Mouse (Mus musculus): ENCODE measurements around the gene C1qtnf9. TPM values are rescaled to one million over a fixed set of nuclear protein-coding genes. Genes with fewer than 3 reads are reported as not detected.

C1qtnf9 gene
- polyA plus RNA-seq, 1 experiment: 0.70 TPM

GRCm38 (mm10) chr14:60809881-60810280 lies 41.9 kb downstream of the C1qtnf9 start:
- Histone ChIP-seq H3K36me3 (ENCODE audit: control insufficient read depth, insufficient read depth, low read length) (peaks cover 13% of the 10 kb centered on the region), H3K27me3 (ENCODE audit: control insufficient read depth, insufficient read depth, low read length) (no peaks in the 10 kb centered on the region), H3K27ac (ENCODE audit: insufficient read depth, low read depth, low read length) (no peak overlapping the region), H3K4me1 (ENCODE audit: control insufficient read depth, insufficient read depth, insufficient read length, low read length) (0 out of 2 replicates have a peak, but pooled peaks cover 1% of the 10 kb centered on the region), H3K4me3 (ENCODE audit: low read depth, low read length) (no peak overlapping the region)
- WGBS: 91% methylated on average over 8 of the region's 8 CpGs
- no peak for TF ChIP-seq POLR2A (IDR thresholded peaks at IDR 0.05; ENCODE audit: low read depth, low read length)
- no peak for TF ChIP-seq CTCF (IDR thresholded peaks at IDR 0.05; ENCODE audit: extremely low read depth, insufficient read length, insufficient replicate concordance, low read depth, low read length)

- no peaks in the 10 kb centered on the region for H3K27me3 ChIP-seq (ENCODE audit: control insufficient read depth, insufficient read depth, low read length)
- H3K27ac ChIP-seq (ENCODE audit: insufficient read depth, low read depth, low read length): no peak overlapping the region
- TF ChIP-seq CTCF (IDR thresholded peaks at IDR 0.05; ENCODE audit: extremely low read depth, insufficient read length, insufficient replicate concordance, low read depth, low read length) (no peak), POLR2A (IDR thresholded peaks at IDR 0.05; ENCODE audit: low read depth, low read length) (no peak)
- WGBS: 94% methylated on average over 4 of the region's 4 CpGs
- H3K36me3 ChIP-seq (ENCODE audit: control insufficient read depth, insufficient read depth, low read length): peaks cover 15% of the 10 kb centered on the region
- 0 out of 2 replicates have a peak, but pooled peaks cover 1% of the 10 kb centered on the region for H3K4me1 ChIP-seq (ENCODE audit: control insufficient read depth, insufficient read depth, insufficient read length, low read length)
- H3K4me3 ChIP-seq (ENCODE audit: low read depth, low read length): no peak overlapping the region
These were observed 43.6 kb downstream of the C1qtnf9 start for GRCm38 (mm10) chr14:60811547-60811946.

DNA sequence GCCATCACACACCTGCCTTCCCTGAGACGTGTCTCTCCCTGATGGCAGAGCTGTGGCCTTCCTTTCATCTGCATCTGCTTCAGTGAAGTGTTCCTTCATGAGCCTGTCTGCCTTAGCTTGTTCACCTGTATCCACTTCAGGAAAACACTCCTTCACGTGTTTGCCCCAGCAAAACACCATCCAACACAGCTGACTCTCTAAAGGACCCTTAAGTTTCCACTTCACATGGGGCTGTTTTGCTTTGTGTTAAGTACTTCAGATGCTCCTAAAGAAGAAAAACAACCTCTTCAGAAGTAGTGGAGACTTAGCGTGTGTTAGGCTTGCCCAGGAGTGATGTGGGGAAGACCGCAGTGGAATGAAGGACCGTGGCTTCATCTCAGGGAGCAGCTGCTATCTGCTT lies 47.2 kb downstream of the C1qtnf9 start:
- H3K27me3 ChIP-seq (ENCODE audit: control insufficient read depth, insufficient read depth, low read length): no peaks in the 10 kb centered on the region
- 88% methylated on average over 5 of the region's 5 CpGs for WGBS
- H3K4me1 ChIP-seq (ENCODE audit: control insufficient read depth, insufficient read depth, insufficient read length, low read length): no peaks in the 10 kb centered on the region
- H3K4me3 ChIP-seq (ENCODE audit: low read depth, low read length): no peak overlapping the region
- H3K27ac ChIP-seq (ENCODE audit: insufficient read depth, low read depth, low read length): no peak overlapping the region
- TF ChIP-seq POLR2A (IDR thresholded peaks at IDR 0.05; ENCODE audit: low read depth, low read length) (no peak), CTCF (IDR thresholded peaks at IDR 0.05; ENCODE audit: extremely low read depth, insufficient read length, insufficient replicate concordance, low read depth, low read length) (no peak)
- peaks cover 15% of the 10 kb centered on the region for H3K36me3 ChIP-seq (ENCODE audit: control insufficient read depth, insufficient read depth, low read length)

DNA sequence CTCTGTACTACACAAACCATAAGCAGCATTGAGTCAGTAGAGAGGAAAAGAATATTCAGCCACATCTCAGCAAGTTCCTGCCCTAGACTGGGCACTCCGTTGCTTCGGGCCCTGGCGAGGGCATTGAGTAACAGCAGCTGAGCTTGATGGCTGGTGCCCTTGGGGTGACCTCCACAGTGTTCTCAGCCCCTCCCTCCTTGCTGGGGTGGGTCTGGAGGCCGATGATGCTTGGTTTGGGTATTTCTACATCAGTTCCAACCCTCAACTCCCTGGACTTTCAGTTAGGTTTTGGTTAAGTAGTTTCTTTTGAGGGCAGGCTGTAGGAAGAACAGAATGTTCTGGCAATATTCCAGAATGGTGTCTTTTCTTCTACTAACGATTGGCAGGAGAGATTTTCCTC lies 50.1 kb downstream of the C1qtnf9 start:
- no peaks in the 10 kb centered on the region for H3K27me3 ChIP-seq (ENCODE audit: control insufficient read depth, insufficient read depth, low read length)
- peaks cover 12% of the 10 kb centered on the region for H3K36me3 ChIP-seq (ENCODE audit: control insufficient read depth, insufficient read depth, low read length)
- WGBS: 79% methylated on average over 5 of the region's 5 CpGs
- no peak overlapping the region for H3K27ac ChIP-seq (ENCODE audit: insufficient read depth, low read depth, low read length)
- no peak for TF ChIP-seq CTCF (IDR thresholded peaks at IDR 0.05; ENCODE audit: extremely low read depth, insufficient read length, insufficient replicate concordance, low read depth, low read length)
- no peak for TF ChIP-seq POLR2A (IDR thresholded peaks at IDR 0.05; ENCODE audit: low read depth, low read length)
- no peaks in the 10 kb centered on the region for H3K4me1 ChIP-seq (ENCODE audit: control insufficient read depth, insufficient read depth, insufficient read length, low read length)
- no peak overlapping the region for H3K4me3 ChIP-seq (ENCODE audit: low read depth, low read length)

GRCm38 (mm10) chr14:60830096-60830495 lies 62.2 kb downstream of the C1qtnf9 start:
- 89% methylated on average over 2 of the region's 2 CpGs for WGBS
- Histone ChIP-seq H3K27ac (ENCODE audit: insufficient read depth, low read depth, low read length) (no peak overlapping the region), H3K4me1 (ENCODE audit: control insufficient read depth, insufficient read depth, insufficient read length, low read length) (no peaks in the 10 kb centered on the region), H3K27me3 (ENCODE audit: control insufficient read depth, insufficient read depth, low read length) (no peaks in the 10 kb centered on the region), H3K4me3 (ENCODE audit: low read depth, low read length) (no peak overlapping the region), H3K36me3 (ENCODE audit: control insufficient read depth, insufficient read depth, low read length) (peaks cover 20% of the 10 kb centered on the region)
- TF ChIP-seq CTCF (IDR thresholded peaks at IDR 0.05; ENCODE audit: extremely low read depth, insufficient read length, insufficient replicate concordance, low read depth, low read length): no peak
- no peak for TF ChIP-seq POLR2A (IDR thresholded peaks at IDR 0.05; ENCODE audit: low read depth, low read length)

Other genes with a start within 250 kb of the C1qtnf9 start
- 10.1 and 21.6 TPM in 2 replicates for gene Spata13, start 134.1 kb upstream of the C1qtnf9 start, polyA plus RNA-seq (2012; rRNA removed)
- 6.2 and 6.4 TPM in 2 replicates for gene Mipep, start 16.4 kb downstream of the C1qtnf9 start, polyA plus RNA-seq (2012; rRNA removed)